Mouse (Mus musculus): Measurements from ENCODE around the gene Ablim2.
A peak's percentile ranks its signal among the peaks of the same experiment; 100 is the strongest.

Gene Ablim2

GRCm38 (mm10) chr5:35757639-35758001 lies at the start of gene Ablim2:
Ablim2 (plus strand) TSS chr5:35757880.
- DNase-seq = peak; percentile 95

- DNase-seq = no peak
Observed at GRCm38 (mm10) chr5:35710481-35710880, 47.2 kb upstream of the Ablim2 start.

- DNase-seq = peak; percentile 50
Observed at GRCm38 (mm10) chr5:35710931-35711330, 46.7 kb upstream of the Ablim2 start.

- DNase-seq = no peak
Observed at GRCm38 (mm10) chr5:35712517-35712916, 45.2 kb upstream of the Ablim2 start.

- DNase-seq = peak; percentile 78
Observed at GRCm38 (mm10) chr5:35713649-35714354, 43.9 kb upstream of the Ablim2 start.

GRCm38 (mm10) chr5:35717455-35717854 lies 40.2 kb upstream of the Ablim2 start:
- no peak for DNase-seq

- DNase-seq = peak; percentile 68
Observed at GRCm38 (mm10) chr5:35717946-35718345, 39.7 kb upstream of the Ablim2 start.

GRCm38 (mm10) chr5:35718817-35719216 lies 38.9 kb upstream of the Ablim2 start:
- no peak for DNase-seq

GRCm38 (mm10) chr5:35719343-35719742 lies 38.3 kb upstream of the Ablim2 start:
- DNase-seq = no peak

GRCm38 (mm10) chr5:35719880-35720279 lies 37.8 kb upstream of the Ablim2 start:
- DNase-seq = peak; percentile 53

- DNase-seq = no peak
Observed at GRCm38 (mm10) chr5:35721933-35722332, 35.7 kb upstream of the Ablim2 start.

- no peak for DNase-seq
Observed at GRCm38 (mm10) chr5:35722654-35723053, 35.0 kb upstream of the Ablim2 start.

- DNase-seq = no peak
Observed at GRCm38 (mm10) chr5:35723900-35724299, 33.8 kb upstream of the Ablim2 start.

GRCm38 (mm10) chr5:35725840-35726239 lies 31.8 kb upstream of the Ablim2 start:
- DNase-seq = no peak

- peak; percentile 46 for DNase-seq
Observed at GRCm38 (mm10) chr5:35727447-35727846, 30.2 kb upstream of the Ablim2 start.

- no peak for DNase-seq
Observed at GRCm38 (mm10) chr5:35728344-35728956, 29.2 kb upstream of the Ablim2 start.

- DNase-seq = peak; percentile 97
Observed at GRCm38 (mm10) chr5:35728957-35729460, 28.7 kb upstream of the Ablim2 start.

- DNase-seq = peak; percentile 84
Observed at GRCm38 (mm10) chr5:35729844-35730243, 27.8 kb upstream of the Ablim2 start.

- no peak for DNase-seq
Observed at GRCm38 (mm10) chr5:35730552-35730951, 27.1 kb upstream of the Ablim2 start.

GRCm38 (mm10) chr5:35731006-35731405 lies 26.7 kb upstream of the Ablim2 start:
- peak; percentile 43 for DNase-seq

- peak; percentile 76 for DNase-seq
Observed at GRCm38 (mm10) chr5:35733523-35733922, 24.2 kb upstream of the Ablim2 start.

- peak; percentile 85 for DNase-seq
Observed at GRCm38 (mm10) chr5:35737231-35737901, 20.3 kb upstream of the Ablim2 start.

GRCm38 (mm10) chr5:35739005-35739404 lies 18.7 kb upstream of the Ablim2 start:
- peak; percentile 69 for DNase-seq
